Mouse (Mus musculus) heart, embryonic 10.5 days (tissue): ENCODE results near the gene Mttp. TPM values are rescaled to one million over a fixed set of nuclear protein-coding genes. Genes with fewer than 3 reads are reported as not detected.

Experiments used
- DNase-seq: peaks from one replicate; pipeline ENCODE4 v3.0.0-alpha.2; 2017; ENCODE audit warnings: low spot score
- H3K27ac ChIP-seq: fragments of 300-500 bp; sonication (generic); 2 replicates; pipeline ENCODE4 v1.5.1; 2016; ENCODE audit warnings: mild to moderate bottlenecking
- H3K27me3 ChIP-seq: fragments of 300-500 bp; sonication (generic); 2 replicates; pipeline ENCODE4 v1.6.1; 2016; ENCODE audit warnings: mild to moderate bottlenecking; ENCODE audit not compliant: poor library complexity, insufficient read depth, severe bottlenecking
- H3K36me3 ChIP-seq: fragments of 300-500 bp; sonication (generic); 2 replicates; pipeline ENCODE4 v1.6.1; 2016; ENCODE audit warnings: mild to moderate bottlenecking, moderate library complexity
- H3K4me1 ChIP-seq: fragments of 300-500 bp; sonication (generic); 2 replicates; pipeline ENCODE4 v1.6.1; 2016; ENCODE audit warnings: mild to moderate bottlenecking
- H3K4me3 ChIP-seq: fragments of 300-500 bp; sonication (generic); 2 replicates; pipeline ENCODE4 v1.5.1; 2016; ENCODE audit warnings: mild to moderate bottlenecking, moderate library complexity
- H3K9me3 ChIP-seq: fragments of 300-500 bp; sonication (generic); 2 replicates; pipeline ENCODE4 v1.6.1; 2016; ENCODE audit warnings: mild to moderate bottlenecking, moderate library complexity
- WGBS: fragments of 180-500 bp; shearing (Covaris S2); methylation state at CpG from one replicate; pipeline ENCODE4 v1.1.7; 2016; 5-methylcytosine and 5-hydroxymethylcytosine counted together
- polyA plus RNA-seq: library from polyadenylated mRNA; unstranded; fragments of >200 nt; fragmentation: Nextera tagmentation; extraction: Ambion mirVana; gene quantifications from 2 replicates; pipeline ENCODE4 v1.2.1, GENCODE M21; 2016

Gene Mttp
- polyA plus RNA-seq, 1 experiment from 2014 or later = 19.0 TPM

- H3K4me1 ChIP-seq = peaks cover 21% of the 10 kb centered on the region
- 63% methylated on average over 1 of the region's 1 CpGs for WGBS
- peak overlapping the region; percentile 22; the same call in 1 of the 2 replicates for H3K27ac ChIP-seq
- no peak overlapping the region for H3K4me3 ChIP-seq
- no peaks in the 10 kb centered on the region for H3K27me3 ChIP-seq
- DNase-seq = no peak
- no peaks in the 10 kb centered on the region for H3K9me3 ChIP-seq
- no peaks in the 10 kb centered on the region for H3K36me3 ChIP-seq
These were observed 14.1 kb downstream of the Mttp start for GRCm38 (mm10) chr3:138130692-138131091.

GRCm38 (mm10) chr3:138129110-138129509 lies 15.7 kb downstream of the Mttp start:
- 75% methylated on average over 6 of the region's 6 CpGs for WGBS
- H3K27me3 ChIP-seq = no peaks in the 10 kb centered on the region
- H3K36me3 ChIP-seq = no peaks in the 10 kb centered on the region
- H3K4me1 ChIP-seq = peaks cover 21% of the 10 kb centered on the region
- peak overlapping the region; percentile 62 for H3K27ac ChIP-seq
- DNase-seq = no peak
- H3K4me3 ChIP-seq = 0 out of 2 replicates have a peak overlapping the region, but pooled peaks have one; percentile 1
- H3K9me3 ChIP-seq = no peaks in the 10 kb centered on the region

- Histone ChIP-seq H3K4me3 (no peak overlapping the region), H3K36me3 (no peaks in the 10 kb centered on the region), H3K27ac (no peak overlapping the region), H3K27me3 (no peaks in the 10 kb centered on the region), H3K9me3 (no peaks in the 10 kb centered on the region), H3K4me1 (peaks cover 20% of the 10 kb centered on the region)
- WGBS = 76% methylated on average over 10 of the region's 10 CpGs
- no peak for DNase-seq
These were observed 20.9 kb downstream of the Mttp start for GRCm38 (mm10) chr3:138123842-138124241.

GRCm38 (mm10) chr3:138121461-138121860 lies 23.3 kb downstream of the Mttp start:
- DNase-seq = no peak
- no peak overlapping the region for H3K4me3 ChIP-seq
- 91% methylated on average over 2 of the region's 2 CpGs for WGBS
- H3K4me1 ChIP-seq = peaks cover 13% of the 10 kb centered on the region
- no peaks in the 10 kb centered on the region for H3K9me3 ChIP-seq
- H3K27ac ChIP-seq = no peak overlapping the region
- no peaks in the 10 kb centered on the region for H3K36me3 ChIP-seq
- H3K27me3 ChIP-seq = no peaks in the 10 kb centered on the region

- H3K27me3 ChIP-seq = no peaks in the 10 kb centered on the region
- H3K27ac ChIP-seq = peak overlapping the region; percentile 62
- H3K4me3 ChIP-seq = no peak overlapping the region
- no peak for DNase-seq
- WGBS = 83% methylated on average over 16 of the region's 16 CpGs
- H3K9me3 ChIP-seq = no peaks in the 10 kb centered on the region
- peaks cover 13% of the 10 kb centered on the region for H3K4me1 ChIP-seq
- no peaks in the 10 kb centered on the region for H3K36me3 ChIP-seq
These were observed 25.2 kb downstream of the Mttp start for GRCm38 (mm10) chr3:138119444-138120105.

GRCm38 (mm10) chr3:138118831-138119230 lies 25.9 kb downstream of the Mttp start:
- Histone ChIP-seq H3K4me3 (no peak overlapping the region), H3K36me3 (no peaks in the 10 kb centered on the region), H3K9me3 (no peaks in the 10 kb centered on the region), H3K27me3 (no peaks in the 10 kb centered on the region), H3K4me1 (peaks cover 13% of the 10 kb centered on the region), H3K27ac (peak overlapping the region; percentile 8; the same call in 1 of the 2 replicates)
- DNase-seq = no peak
- WGBS = 64% methylated on average over 14 of the region's 14 CpGs

- Histone ChIP-seq H3K27me3 (no peaks in the 10 kb centered on the region), H3K36me3 (no peaks in the 10 kb centered on the region), H3K9me3 (no peaks in the 10 kb centered on the region), H3K4me3 (no peak overlapping the region), H3K4me1 (peaks cover 13% of the 10 kb centered on the region), H3K27ac (peak overlapping the region; percentile 8; the same call in 1 of the 2 replicates)
- DNase-seq = no peak
- 58% methylated on average over 6 of the region's 6 CpGs for WGBS
These were observed 26.4 kb downstream of the Mttp start for GRCm38 (mm10) chr3:138118392-138118791.

GRCm38 (mm10) chr3:138116871-138117270 lies 27.9 kb downstream of the Mttp start:
- H3K36me3 ChIP-seq = no peaks in the 10 kb centered on the region
- no peaks in the 10 kb centered on the region for H3K27me3 ChIP-seq
- peaks cover 13% of the 10 kb centered on the region for H3K4me1 ChIP-seq
- H3K4me3 ChIP-seq = no peak overlapping the region
- DNase-seq = no peak
- H3K9me3 ChIP-seq = no peaks in the 10 kb centered on the region
- 71% methylated on average over 4 of the region's 4 CpGs for WGBS
- 0 out of 2 replicates have a peak overlapping the region, but pooled peaks have one; percentile 29 for H3K27ac ChIP-seq

- no peak overlapping the region for H3K4me3 ChIP-seq
- WGBS = 78% methylated on average over 17 of the region's 17 CpGs
- H3K4me1 ChIP-seq = peaks cover 5% of the 10 kb centered on the region
- H3K9me3 ChIP-seq = no peaks in the 10 kb centered on the region
- H3K36me3 ChIP-seq = no peaks in the 10 kb centered on the region
- no peak for DNase-seq
- H3K27me3 ChIP-seq = no peaks in the 10 kb centered on the region
- no peak overlapping the region for H3K27ac ChIP-seq
These were observed 30.7 kb downstream of the Mttp start for GRCm38 (mm10) chr3:138114106-138114505.

- no peak for DNase-seq
These were observed 33.6 kb downstream of the Mttp start for GRCm38 (mm10) chr3:138110910-138111782.

GRCm38 (mm10) chr3:138106887-138107286 lies 37.9 kb downstream of the Mttp start:
- no peak overlapping the region for H3K27ac ChIP-seq
- peak; percentile 6 for DNase-seq
- no peaks in the 10 kb centered on the region; the same call in 1 of the 2 replicates for H3K36me3 ChIP-seq
- no peaks in the 10 kb centered on the region for H3K27me3 ChIP-seq
- no peaks in the 10 kb centered on the region for H3K4me1 ChIP-seq
- WGBS = 92% methylated on average over 10 of the region's 10 CpGs
- no peaks in the 10 kb centered on the region for H3K9me3 ChIP-seq
- no peak overlapping the region for H3K4me3 ChIP-seq

More at GRCm38 (mm10) chr3:138110910-138111782, 33.6 kb downstream of the Mttp start:
- no peaks in the 10 kb centered on the region for H3K4me1 ChIP-seq
- no peaks in the 10 kb centered on the region for H3K27me3 ChIP-seq
- H3K27ac ChIP-seq = no peak overlapping the region
- WGBS = 86% methylated on average over 19 of the region's 19 CpGs
- no peak overlapping the region for H3K4me3 ChIP-seq
- no peaks in the 10 kb centered on the region for H3K36me3 ChIP-seq
- no peaks in the 10 kb centered on the region for H3K9me3 ChIP-seq

GRCm38 (mm10) chr3:138105056-138105455 lies 39.7 kb downstream of the Mttp start:
- no peak for DNase-seq
- Histone ChIP-seq H3K27ac (no peak overlapping the region), H3K4me3 (no peak overlapping the region), H3K9me3 (no peaks in the 10 kb centered on the region), H3K4me1 (no peaks in the 10 kb centered on the region), H3K27me3 (no peaks in the 10 kb centered on the region), H3K36me3 (no peaks in the 10 kb centered on the region; the same call in 1 of the 2 replicates)
- WGBS = 69% methylated on average over 5 of the region's 5 CpGs

GRCm38 (mm10) chr3:138103690-138104089 lies 41.1 kb downstream of the Mttp start:
- Histone ChIP-seq H3K9me3 (no peaks in the 10 kb centered on the region), H3K36me3 (no peaks in the 10 kb centered on the region; the same call in 1 of the 2 replicates), H3K27ac (no peak overlapping the region), H3K27me3 (no peaks in the 10 kb centered on the region), H3K4me3 (no peak overlapping the region), H3K4me1 (no peaks in the 10 kb centered on the region)
- no peak for DNase-seq
- WGBS = 84% methylated on average over 4 of the region's 4 CpGs
